ENCODE assay signal across 14 mouse cellular contexts in the genomic region with DNA sequence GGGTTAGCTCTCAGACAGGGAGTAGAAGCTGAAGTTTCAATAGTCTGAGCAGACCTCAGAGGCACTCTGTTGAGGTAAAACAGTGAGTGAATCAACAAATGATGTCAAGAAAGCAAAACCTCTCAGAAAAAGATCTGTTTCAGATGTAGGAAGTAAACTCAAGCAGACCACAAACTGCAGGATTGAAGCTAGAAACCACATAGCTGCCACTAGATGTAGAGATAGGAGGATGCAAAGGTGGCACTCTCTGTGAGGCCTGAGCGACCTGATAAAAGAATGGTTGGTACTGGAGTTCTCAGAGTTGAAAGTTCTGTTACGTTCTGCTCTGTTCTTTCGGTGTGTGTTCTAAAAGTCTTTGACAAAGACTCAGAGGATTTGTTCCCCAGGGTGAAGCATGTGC.
"Had no signal": no experiment of that assay in that cellular context is flagged by ENCODE, and none has a peak within 500 bp of the region (broad histone marks: within the 10 kb centered on the region; RNA-seq: fewer than 3 reads in every experiment).

No protein-coding gene starts in this region.

- H3K27me3 ChIP-seq: midbrain, embryonic 15.5 days; neural tube, embryonic 13.5 days had no signal

- H3K9me3 ChIP-seq: limb, embryonic 10.5 days; midbrain, embryonic 15.5 days; neural tube, embryonic 13.5 days had no signal

- DNase-seq: kidney, adult 8-10 months; kidney, postnatal 10 days; kidney, postnatal 4 days; lung, embryonic 14.5 days; lung, postnatal 10 days; lung, postnatal 4 days; right cerebral cortex, adult 18-20 months; right cerebral cortex, postnatal 25 days; thymus, postnatal 14 days had no signal

- H3K4me3 ChIP-seq: layer of hippocampus, adult 2 months; limb, embryonic 10.5 days; midbrain, embryonic 15.5 days; neural tube, embryonic 13.5 days had no signal

- H3K4me1 ChIP-seq: limb, embryonic 10.5 days; midbrain, embryonic 15.5 days; neural tube, embryonic 13.5 days had no signal

- ATAC-seq: midbrain, embryonic 15.5 days had no signal

- H3K4me2 ChIP-seq: liver, embryonic 11.5 days; lung, embryonic 14.5 days; midbrain, embryonic 15.5 days; neural tube, embryonic 13.5 days had no signal

- H3K27ac ChIP-seq: layer of hippocampus, adult 2 months; limb, embryonic 10.5 days; midbrain, embryonic 15.5 days; neural tube, embryonic 13.5 days had no signal

- H3K9ac ChIP-seq: lung, embryonic 14.5 days; midbrain, embryonic 15.5 days; neural tube, embryonic 13.5 days had no signal

- H3K36me3 ChIP-seq: limb, embryonic 10.5 days; midbrain, embryonic 15.5 days; neural tube, embryonic 13.5 days had no signal
